Mouse (Mus musculus) kidney, embryonic 15.5 days (tissue): ENCODE measurements at regions not wholly inside any gene's neighbourhood (a gene's known extent, or its start where the extent isn't known, plus 50 kb on each side); places are given as distances from the start of the nearest gene placed in this dataset.
"Not testable (repeated sequence)": the region's sequence is repeated elsewhere in the genome, so short reads cannot be mapped to it uniquely, and the experiment has no call there.

Experiments
- ATAC-seq: fragments of 200-750 bp; cut with Nextera tagmentation; replicated peaks from 2 replicates; pipeline ENCODE4 v1.8.0; 2017; ENCODE audit warnings: moderate TSS enrichment; ENCODE audit not compliant: low FRiP score
- H3K27ac ChIP-seq: fragments of 300-500 bp; sonication (generic); 2 replicates; pipeline ENCODE4 v1.5.1; 2015; ENCODE audit warnings: mild to moderate bottlenecking, inconsistent platforms
- H3K27me3 ChIP-seq: fragments of 300-500 bp; sonication (generic); 2 replicates; pipeline ENCODE4 v1.6.1; 2015; ENCODE audit warnings: inconsistent platforms
- H3K36me3 ChIP-seq: fragments of 300-500 bp; sonication (generic); 2 replicates; pipeline ENCODE4 v1.6.1; 2015; ENCODE audit warnings: inconsistent platforms
- H3K4me1 ChIP-seq: fragments of 300-500 bp; sonication (generic); 2 replicates; pipeline ENCODE4 v1.6.1; 2015; ENCODE audit warnings: inconsistent platforms
- H3K4me2 ChIP-seq: fragments of 300-500 bp; sonication (generic); 2 replicates; pipeline ENCODE4 v1.6.1; 2015; ENCODE audit warnings: moderate library complexity, mild to moderate bottlenecking, inconsistent platforms
- H3K4me3 ChIP-seq: fragments of 300-500 bp; sonication (generic); replicated peaks from 2 replicates; pipeline ENCODE4 v1.5.1; 2015; ENCODE audit warnings: mild to moderate bottlenecking, inconsistent platforms
- H3K9ac ChIP-seq: fragments of 300-500 bp; sonication (generic); 2 replicates; pipeline ENCODE4 v1.6.1; 2015; ENCODE audit warnings: mild to moderate bottlenecking, inconsistent platforms
- H3K9me3 ChIP-seq: fragments of 300-500 bp; sonication (generic); replicated peaks from 2 replicates; pipeline ENCODE4 v1.6.1; 2016; ENCODE audit warnings: inconsistent platforms
- WGBS: fragments of 180-500 bp; shearing (Covaris S2); methylation state at CpG from one replicate; pipeline ENCODE4 v1.1.7; 2015; ENCODE audit warnings: mixed read lengths; 5-methylcytosine and 5-hydroxymethylcytosine counted together

DNA sequence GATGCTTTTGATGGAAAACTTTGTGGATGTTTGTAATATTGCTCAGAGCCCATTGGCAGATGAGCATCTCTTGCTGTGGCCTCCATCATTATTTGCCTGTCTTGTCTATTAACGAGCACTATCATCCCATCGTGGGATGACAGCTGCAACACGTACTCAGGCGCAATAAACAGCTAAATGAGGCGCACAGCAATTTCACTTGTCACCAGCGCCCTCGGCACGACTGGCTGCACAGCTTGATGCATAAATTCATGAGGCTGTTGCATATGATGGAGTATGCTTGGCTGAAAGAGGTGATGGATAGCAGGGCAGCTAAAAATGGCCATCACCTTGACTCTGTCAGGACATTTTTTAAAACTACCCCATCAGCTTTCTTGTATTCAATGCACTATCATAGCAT lies 853.1 kb upstream of the Pou3f2 start:
- ATAC-seq: no peak
- Histone ChIP-seq H3K4me1 (no peaks in the 10 kb centered on the region), H3K27me3 (no peaks in the 10 kb centered on the region), H3K4me2 (no peak overlapping the region), H3K9me3 (no peaks in the 10 kb centered on the region), H3K36me3 (no peaks in the 10 kb centered on the region), H3K27ac (no peak overlapping the region), H3K9ac (no peak overlapping the region), H3K4me3 (no peak overlapping the region)
- WGBS: 57% methylated on average over 8 of the region's 8 CpGs

DNA sequence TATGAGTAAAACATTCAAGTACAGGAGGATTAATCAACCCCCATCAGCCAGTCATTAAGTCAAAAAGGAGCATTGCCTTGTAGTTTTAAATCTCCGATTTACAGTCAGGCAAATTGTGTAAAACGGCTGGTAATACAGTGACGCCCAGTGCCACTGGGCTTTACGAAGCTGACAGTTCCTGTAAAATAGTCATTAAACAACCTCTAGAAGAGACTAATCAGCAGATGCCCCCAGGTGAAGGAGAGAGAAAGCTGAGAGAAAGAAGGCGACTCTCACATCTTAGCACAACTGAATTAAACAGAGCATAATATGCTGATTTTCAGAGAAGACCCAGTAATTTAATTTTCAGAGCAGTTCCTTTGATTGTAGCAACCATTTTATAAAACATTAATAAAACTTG lies 850.3 kb upstream of the Pou3f2 start:
- H3K4me3 ChIP-seq: no peak overlapping the region
- H3K27ac ChIP-seq: no peak overlapping the region
- WGBS: 68% methylated on average over 5 of the region's 5 CpGs
- no peak overlapping the region for H3K9ac ChIP-seq
- ATAC-seq: no peak
- H3K4me1 ChIP-seq: no peaks in the 10 kb centered on the region
- no peaks in the 10 kb centered on the region for H3K27me3 ChIP-seq
- H3K4me2 ChIP-seq: no peak overlapping the region
- H3K36me3 ChIP-seq: no peaks in the 10 kb centered on the region
- H3K9me3 ChIP-seq: no peaks in the 10 kb centered on the region

DNA sequence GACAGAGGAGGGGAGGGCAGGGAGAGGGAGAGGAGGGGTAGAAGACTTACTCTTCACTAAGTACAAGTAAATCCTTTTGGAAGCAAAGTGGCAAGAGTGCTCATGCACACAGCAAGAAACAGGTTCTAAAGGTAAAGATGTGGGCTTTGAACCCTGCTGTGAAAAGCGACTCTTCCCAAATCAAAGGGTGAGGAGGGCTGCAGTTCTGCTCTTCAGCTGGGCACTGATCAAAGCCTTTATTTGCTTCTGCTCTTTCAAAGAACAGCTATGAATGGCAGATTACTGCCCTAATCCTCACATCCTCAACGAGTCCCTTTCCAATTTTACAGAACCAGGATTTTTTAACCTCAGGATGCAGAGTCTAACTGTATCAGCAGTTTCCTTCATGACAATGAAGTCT lies 812.5 kb upstream of the Pou3f2 start:
- H3K36me3 ChIP-seq: no peaks in the 10 kb centered on the region
- 13% methylated on average over 2 of the region's 2 CpGs for WGBS
- no peak for ATAC-seq
- H3K9ac ChIP-seq: no peak overlapping the region
- no peak overlapping the region for H3K27ac ChIP-seq
- H3K4me3 ChIP-seq: no peak overlapping the region
- no peaks in the 10 kb centered on the region for H3K27me3 ChIP-seq
- H3K4me1 ChIP-seq: no peaks in the 10 kb centered on the region
- no peaks in the 10 kb centered on the region for H3K9me3 ChIP-seq
- no peak overlapping the region for H3K4me2 ChIP-seq

DNA sequence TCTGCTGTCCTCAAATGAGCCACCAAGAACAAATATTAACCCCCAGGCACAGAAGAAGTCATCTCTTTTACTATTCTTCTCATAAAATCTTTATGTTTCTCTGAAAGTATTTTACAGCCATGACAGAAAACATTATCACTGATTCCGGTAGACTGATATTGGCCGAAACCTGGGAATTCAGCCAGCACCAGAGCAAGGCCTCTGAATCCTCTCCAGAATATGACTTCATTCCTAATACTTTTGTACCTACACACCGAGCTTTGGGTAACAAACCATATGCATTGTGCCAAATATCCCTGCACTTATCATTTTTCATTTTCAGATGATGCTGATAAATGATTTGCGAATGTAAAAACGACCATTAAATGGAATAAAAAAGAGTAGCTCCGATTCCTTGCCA lies 791.9 kb upstream of the Pou3f2 start:
- H3K27ac ChIP-seq: no peak overlapping the region
- H3K9me3 ChIP-seq: no peaks in the 10 kb centered on the region
- H3K9ac ChIP-seq: no peak overlapping the region
- no peak overlapping the region for H3K4me3 ChIP-seq
- H3K4me1 ChIP-seq: no peaks in the 10 kb centered on the region
- no peaks in the 10 kb centered on the region for H3K36me3 ChIP-seq
- no peaks in the 10 kb centered on the region for H3K27me3 ChIP-seq
- no peak overlapping the region for H3K4me2 ChIP-seq
- no peak for ATAC-seq
- WGBS: 69% methylated on average over 6 of the region's 6 CpGs

DNA sequence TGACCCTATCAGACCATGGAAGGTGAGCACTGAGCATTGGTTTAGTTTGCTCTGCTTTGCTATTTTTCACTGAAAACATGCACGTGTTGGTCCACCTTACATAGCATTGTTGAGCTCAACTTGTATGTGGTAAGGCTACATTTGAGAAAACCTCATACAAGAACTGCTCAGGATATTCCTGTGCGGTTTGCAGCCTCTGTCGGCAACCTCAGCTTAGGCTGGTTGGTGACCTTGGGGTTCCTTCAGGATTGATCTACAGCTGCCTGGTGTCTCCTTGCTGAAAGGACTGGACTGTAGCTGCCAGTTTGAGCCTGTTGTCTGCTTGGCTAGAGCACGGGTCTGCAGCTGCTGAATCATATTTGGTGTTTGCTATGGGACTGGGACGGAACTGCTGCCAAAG lies 787.0 kb upstream of the Pou3f2 start:
- ATAC-seq: no peak
- H3K9ac ChIP-seq: no peak overlapping the region
- 76% methylated on average over 5 of the region's 5 CpGs for WGBS
- no peak overlapping the region for H3K4me2 ChIP-seq
- no peaks in the 10 kb centered on the region for H3K36me3 ChIP-seq
- no peaks in the 10 kb centered on the region for H3K27me3 ChIP-seq
- no peak overlapping the region for H3K27ac ChIP-seq
- H3K9me3 ChIP-seq: no peaks in the 10 kb centered on the region
- H3K4me1 ChIP-seq: no peaks in the 10 kb centered on the region
- no peak overlapping the region for H3K4me3 ChIP-seq

DNA sequence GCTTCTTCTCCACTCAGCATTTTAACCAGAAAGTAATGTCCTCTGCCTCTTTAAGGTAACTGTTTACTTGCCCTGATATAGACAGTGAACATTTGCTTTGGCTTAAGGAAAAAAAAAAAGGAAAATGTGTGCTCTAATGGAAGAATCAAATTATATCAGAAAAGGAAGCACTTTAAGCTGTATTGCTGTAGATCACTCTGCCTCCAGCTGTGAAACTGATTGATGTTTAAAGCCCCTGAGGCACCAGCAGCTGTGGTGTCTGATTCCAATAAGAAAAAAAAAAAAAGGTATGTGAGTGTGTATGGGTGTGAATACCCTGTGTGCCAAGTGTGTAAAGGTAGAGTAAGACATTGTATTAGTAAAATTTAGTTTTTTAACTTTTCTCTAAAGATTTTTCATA lies 783.8 kb upstream of the Pou3f2 start:
- no peak for ATAC-seq
- H3K4me3 ChIP-seq: no peak overlapping the region
- H3K9ac ChIP-seq: no peak overlapping the region
- H3K27ac ChIP-seq: no peak overlapping the region
- H3K4me2 ChIP-seq: no peak overlapping the region
- no peaks in the 10 kb centered on the region for H3K27me3 ChIP-seq
- H3K9me3 ChIP-seq: no peaks in the 10 kb centered on the region
- H3K36me3 ChIP-seq: no peaks in the 10 kb centered on the region
- no peaks in the 10 kb centered on the region for H3K4me1 ChIP-seq

DNA sequence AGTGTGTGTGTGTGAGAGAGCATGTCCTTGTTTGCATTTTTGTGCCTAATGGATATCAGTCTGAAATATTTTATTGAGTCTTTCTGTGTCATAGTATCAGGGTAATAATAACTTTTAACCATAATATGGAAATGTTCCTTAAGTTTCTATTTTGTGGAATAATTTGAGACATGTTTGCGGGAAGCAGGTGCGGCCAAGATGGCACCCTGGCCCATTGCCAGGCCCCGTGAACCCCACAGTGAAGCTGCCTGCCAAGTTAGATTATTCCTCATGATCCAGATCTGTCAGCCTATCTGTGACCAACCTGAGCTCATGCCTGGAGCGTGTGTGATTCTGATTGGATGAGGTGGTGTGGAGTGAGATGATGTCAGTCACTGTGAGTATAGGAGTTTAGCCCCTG lies 772.2 kb upstream of the Pou3f2 start:
- H3K27ac ChIP-seq: no peak overlapping the region
- no peak overlapping the region for H3K9ac ChIP-seq
- no peak overlapping the region for H3K4me3 ChIP-seq
- no peaks in the 10 kb centered on the region for H3K36me3 ChIP-seq
- no peak overlapping the region for H3K4me2 ChIP-seq
- no peaks in the 10 kb centered on the region for H3K4me1 ChIP-seq
- no peak for ATAC-seq
- WGBS: 88% methylated on average over 4 of the region's 4 CpGs
- H3K9me3 ChIP-seq: 0 out of 2 replicates have a peak, but pooled peaks cover 4% of the 10 kb centered on the region
- H3K27me3 ChIP-seq: no peaks in the 10 kb centered on the region

DNA sequence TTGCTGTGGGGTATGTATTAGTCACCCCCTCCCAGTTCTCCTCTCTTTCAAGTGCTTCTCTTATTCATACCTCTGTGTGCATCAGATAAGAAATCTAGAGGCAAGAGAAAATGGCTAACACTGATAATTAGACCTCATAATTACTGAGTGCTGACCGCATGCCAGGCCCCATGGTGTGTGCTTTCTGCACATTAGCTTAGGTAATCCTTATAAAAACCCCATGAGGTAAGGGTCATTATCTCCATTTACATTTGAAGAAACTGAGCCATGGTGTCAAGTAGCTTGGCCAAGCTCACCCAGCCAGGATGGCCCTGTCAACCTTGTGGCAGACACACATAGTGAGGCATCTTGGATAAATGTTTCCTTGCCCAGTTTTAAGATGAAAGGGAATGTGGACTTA lies 746.8 kb upstream of the Pou3f2 start:
- Histone ChIP-seq H3K4me3 (no peak overlapping the region), H3K27me3 (no peaks in the 10 kb centered on the region), H3K9me3 (no peaks in the 10 kb centered on the region), H3K9ac (no peak overlapping the region), H3K36me3 (no peaks in the 10 kb centered on the region), H3K4me1 (no peaks in the 10 kb centered on the region), H3K27ac (no peak overlapping the region), H3K4me2 (no peak overlapping the region)
- ATAC-seq: no peak
- 32% methylated on average over 1 of the region's 1 CpGs for WGBS

DNA sequence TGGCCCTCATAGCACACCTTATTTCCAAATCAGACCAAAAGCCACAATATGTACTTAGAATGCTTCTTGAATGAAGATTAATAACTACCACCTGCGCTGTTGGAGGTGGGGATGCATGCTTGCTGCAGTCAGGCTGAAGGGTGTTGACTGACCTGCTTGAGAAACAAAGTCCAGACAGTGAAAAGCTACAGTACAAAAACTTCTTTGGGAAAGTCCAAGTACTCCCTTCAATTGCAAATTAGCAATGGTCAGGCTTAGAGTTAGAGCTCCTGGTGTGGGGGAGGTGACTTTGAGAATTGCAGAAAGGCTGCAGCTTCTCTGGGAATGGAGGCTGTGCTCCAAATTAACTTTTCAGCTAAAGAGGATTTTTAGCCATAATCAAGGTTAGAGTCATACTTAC lies 706.6 kb upstream of the Pou3f2 start:
- not testable (repeated sequence) for H3K4me3 ChIP-seq, H3K27me3 ChIP-seq, H3K4me2 ChIP-seq, ATAC-seq, H3K36me3 ChIP-seq, H3K27ac ChIP-seq, H3K9ac ChIP-seq, H3K9me3 ChIP-seq, H3K4me1 ChIP-seq
- 81% methylated on average over 1 of the region's 1 CpGs for WGBS

DNA sequence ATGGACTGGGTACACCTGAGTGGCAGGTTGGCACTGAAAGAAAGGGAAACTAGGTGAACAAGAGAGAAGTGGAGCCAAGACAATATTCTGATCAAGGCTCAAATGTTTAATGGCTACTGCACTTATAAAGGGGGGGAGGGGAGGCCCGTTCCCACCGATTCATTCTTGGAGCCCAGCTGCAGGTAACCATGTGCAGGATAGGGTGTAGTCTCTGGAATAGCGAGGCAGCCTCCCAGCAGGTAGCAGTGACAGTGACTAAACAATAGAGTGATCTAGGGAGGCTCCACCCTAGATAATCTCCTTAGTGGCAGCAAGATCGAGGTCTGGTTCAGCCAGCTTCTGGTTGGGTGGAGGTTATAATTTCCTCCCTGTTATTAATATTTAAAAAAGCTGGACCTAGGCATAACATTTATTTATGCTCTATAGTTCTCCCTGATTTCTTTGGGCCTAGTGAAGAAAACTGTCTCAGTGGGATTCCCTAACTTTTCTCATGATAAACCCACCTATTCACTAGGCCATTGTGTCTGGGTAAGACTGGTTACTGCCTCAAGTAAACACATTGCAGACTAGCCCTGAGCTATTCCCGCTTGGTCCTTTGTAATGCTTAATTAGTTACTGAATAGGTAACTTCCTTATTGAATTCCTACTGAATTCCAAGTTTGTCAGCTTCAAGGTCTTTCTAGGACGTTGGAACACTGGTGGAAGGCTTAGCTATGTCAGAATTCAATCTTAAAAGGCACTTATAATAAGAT lies 705.4 kb upstream of the Pou3f2 start:
- Histone ChIP-seq H3K36me3 (no peaks in the 10 kb centered on the region), H3K27ac (no peak overlapping the region), H3K4me3 (no peak overlapping the region), H3K9me3 (no peaks in the 10 kb centered on the region), H3K9ac (no peak overlapping the region), H3K4me1 (no peaks in the 10 kb centered on the region), H3K4me2 (no peak overlapping the region), H3K27me3 (no peaks in the 10 kb centered on the region)
- no peak for ATAC-seq
- 76% methylated on average over 6 of the region's 6 CpGs for WGBS

DNA sequence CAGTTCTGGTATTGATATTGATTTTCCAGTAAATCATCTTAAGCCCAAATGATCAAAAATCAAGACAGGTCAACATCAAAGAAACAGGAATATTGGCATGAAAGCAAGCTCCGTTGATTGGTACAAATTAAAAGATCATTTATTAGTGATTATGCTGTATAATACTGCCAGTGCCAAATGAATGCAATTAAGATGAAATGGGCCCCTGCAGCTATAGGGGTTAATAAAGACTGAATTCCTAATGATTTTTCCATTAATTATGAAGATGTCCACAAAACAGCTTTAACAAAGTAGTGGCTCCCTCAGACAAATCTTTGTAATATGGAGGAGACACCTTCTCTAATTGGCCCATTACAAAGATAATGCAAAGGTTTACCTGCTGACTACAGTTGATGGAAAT lies 685.6 kb upstream of the Pou3f2 start:
- 88% methylated on average over 1 of the region's 1 CpGs for WGBS
- no peak overlapping the region for H3K9ac ChIP-seq

DNA sequence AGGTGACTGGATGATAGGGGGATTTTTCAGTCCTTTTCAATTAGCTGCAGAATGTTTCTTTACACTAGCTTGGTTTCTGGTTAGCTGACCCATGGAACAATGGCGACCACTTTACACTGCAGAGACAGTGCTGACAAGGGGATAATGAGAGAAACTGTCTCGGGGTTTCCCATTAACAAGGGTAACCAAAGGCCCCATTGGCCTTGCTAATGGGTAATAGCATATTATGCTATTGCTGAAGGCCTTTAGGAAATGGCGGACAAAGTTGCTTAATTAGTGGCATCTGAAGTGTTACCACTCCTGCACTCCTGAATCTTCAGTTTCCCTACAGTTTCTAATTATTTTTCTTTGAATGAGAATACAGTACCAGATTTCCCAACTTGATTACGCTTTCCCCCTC lies 685.2 kb upstream of the Pou3f2 start:
- Histone ChIP-seq H3K27ac (no peak overlapping the region), H3K4me1 (no peaks in the 10 kb centered on the region), H3K27me3 (no peaks in the 10 kb centered on the region), H3K4me2 (no peak overlapping the region), H3K4me3 (no peak overlapping the region), H3K9ac (no peak overlapping the region), H3K9me3 (no peaks in the 10 kb centered on the region), H3K36me3 (no peaks in the 10 kb centered on the region)
- WGBS: 77% methylated on average over 4 of the region's 4 CpGs
- ATAC-seq: no peak

More for the DNA sequence above, 685.6 kb upstream of the Pou3f2 start:
- no peaks in the 10 kb centered on the region for H3K27me3 ChIP-seq
- no peaks in the 10 kb centered on the region for H3K9me3 ChIP-seq
- H3K4me2 ChIP-seq: no peak overlapping the region
- H3K36me3 ChIP-seq: no peaks in the 10 kb centered on the region
- H3K4me3 ChIP-seq: no peak overlapping the region
- H3K4me1 ChIP-seq: no peaks in the 10 kb centered on the region
- no peak overlapping the region for H3K27ac ChIP-seq
- no peak for ATAC-seq

DNA sequence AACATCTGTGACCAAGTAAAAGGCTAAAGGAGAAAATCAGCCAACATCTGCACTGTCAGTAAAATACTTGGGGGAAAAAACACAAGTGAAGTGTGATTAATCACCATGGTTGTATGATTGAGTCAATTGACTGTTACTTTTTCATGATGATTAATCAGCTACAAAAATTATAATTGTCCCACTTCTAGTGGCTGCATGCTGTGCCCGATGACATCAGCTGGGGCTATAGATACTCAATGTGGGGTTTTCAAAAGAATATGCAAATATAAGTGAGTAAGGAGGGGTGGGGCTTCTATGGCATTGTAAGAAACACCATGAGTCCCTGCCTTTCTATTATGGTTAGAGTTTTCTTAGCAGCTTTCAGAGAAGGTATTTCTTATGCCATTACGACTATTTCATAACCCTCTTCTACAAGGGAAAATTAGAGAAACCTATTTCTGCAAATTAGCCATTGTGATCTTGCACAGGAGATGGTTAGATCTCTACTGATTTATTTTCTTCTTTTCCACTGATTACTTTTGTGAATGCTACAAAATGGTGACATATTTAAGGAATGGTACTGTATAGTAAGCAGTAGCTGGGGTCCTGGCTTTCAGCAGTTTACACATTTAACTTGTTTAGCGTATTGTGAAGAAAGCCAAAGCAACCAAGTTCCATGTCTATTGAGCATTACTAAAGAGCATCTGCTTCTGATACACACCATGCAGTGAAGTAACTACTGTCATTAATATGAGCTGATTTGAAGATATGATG lies 660.1 kb upstream of the Pou3f2 start:
- Histone ChIP-seq H3K9ac (no peak overlapping the region), H3K27me3 (no peaks in the 10 kb centered on the region), H3K9me3 (no peaks in the 10 kb centered on the region), H3K4me1 (no peaks in the 10 kb centered on the region), H3K4me2 (no peak overlapping the region), H3K27ac (no peak overlapping the region), H3K36me3 (no peaks in the 10 kb centered on the region), H3K4me3 (no peak overlapping the region)
- 87% methylated on average over 3 of the region's 3 CpGs for WGBS
- no peak for ATAC-seq
